Mouse (Mus musculus) stomach, postnatal 0 days (tissue): ENCODE measurements around the gene Olfr323. TPM values are rescaled to one million over a fixed set of nuclear protein-coding genes. Genes with fewer than 3 reads are reported as not detected.

Source experiments
- ATAC-seq: fragments of 200-750 bp; cut with Nextera tagmentation; 2 replicates; pipeline ENCODE4 v1.8.0; 2017; ENCODE audit not compliant: low FRiP score, low TSS enrichment
- DNase-seq: peaks from one replicate; pipeline ENCODE4 v3.0.0-alpha.2; 2016; ENCODE audit warnings: low spot score
- H3K27ac ChIP-seq: fragments of 300-500 bp; sonication (generic); replicated peaks from 2 replicates; pipeline ENCODE4 v1.5.1; 2014; ENCODE audit warnings: mild to moderate bottlenecking, control low read depth
- H3K27me3 ChIP-seq: fragments of 300-500 bp; sonication (generic); 2 replicates; pipeline ENCODE4 v1.6.1; 2014; ENCODE audit warnings: low read length; ENCODE audit not compliant: control insufficient read depth, insufficient read depth
- H3K36me3 ChIP-seq: fragments of 300-500 bp; sonication (generic); 2 replicates; pipeline ENCODE4 v1.6.1; 2014; ENCODE audit warnings: low read length, mixed read lengths; ENCODE audit not compliant: control insufficient read depth, insufficient read depth
- H3K4me1 ChIP-seq: fragments of 300-500 bp; sonication (generic); replicated peaks from 2 replicates; pipeline ENCODE4 v1.6.1; 2014; ENCODE audit warnings: antibody characterized with exemption; ENCODE audit not compliant: control insufficient read depth, insufficient read depth
- H3K4me2 ChIP-seq: fragments of 300-500 bp; sonication (generic); replicated peaks from 2 replicates; pipeline ENCODE4 v1.6.1; 2014; ENCODE audit warnings: low read depth, mild to moderate bottlenecking, control low read depth, moderate library complexity
- H3K4me3 ChIP-seq: fragments of 300-500 bp; sonication (generic); 2 replicates; pipeline ENCODE4 v1.5.1; 2014; ENCODE audit warnings: low read depth, low read length, control low read depth
- H3K9ac ChIP-seq: fragments of 300-500 bp; sonication (generic); 2 replicates; pipeline ENCODE4 v1.6.1; 2014; ENCODE audit warnings: mild to moderate bottlenecking, low read length, control low read depth, mixed read lengths
- H3K9me3 ChIP-seq: fragments of 300-500 bp; sonication (generic); 2 replicates; pipeline ENCODE4 v1.6.1; 2016; ENCODE audit warnings: low read length; ENCODE audit not compliant: control insufficient read depth
- CTCF ChIP-seq: IDR thresholded peaks from 2 replicates; pipeline ENCODE4 v1.5.1; 2016; ENCODE audit warnings: antibody characterized with exemption, low read depth, mild to moderate bottlenecking, moderate library complexity
- EP300 ChIP-seq: optimal IDR thresholded peaks from 2 replicates; pipeline ENCODE3; 2016; ENCODE audit warnings: antibody characterized with exemption
- WGBS: fragments of 180-500 bp; shearing (Covaris S2); extraction: QIAGEN DNeasy Blood & Tissue Kit; methylation state at CpG from one replicate; pipeline ENCODE4 v1.1.7; 2014; 5-methylcytosine and 5-hydroxymethylcytosine counted together
- polyA plus RNA-seq: library from polyadenylated mRNA; unstranded; fragments of >200 nt; fragmentation: Nextera tagmentation; extraction: Ambion mirVana; gene quantifications from 2 replicates; pipeline ENCODE4 v1.2.1, GENCODE M21; 2015

Olfr323 gene
- polyA plus RNA-seq, 1 experiment from 2014 or later = 0.29 TPM

DNA sequence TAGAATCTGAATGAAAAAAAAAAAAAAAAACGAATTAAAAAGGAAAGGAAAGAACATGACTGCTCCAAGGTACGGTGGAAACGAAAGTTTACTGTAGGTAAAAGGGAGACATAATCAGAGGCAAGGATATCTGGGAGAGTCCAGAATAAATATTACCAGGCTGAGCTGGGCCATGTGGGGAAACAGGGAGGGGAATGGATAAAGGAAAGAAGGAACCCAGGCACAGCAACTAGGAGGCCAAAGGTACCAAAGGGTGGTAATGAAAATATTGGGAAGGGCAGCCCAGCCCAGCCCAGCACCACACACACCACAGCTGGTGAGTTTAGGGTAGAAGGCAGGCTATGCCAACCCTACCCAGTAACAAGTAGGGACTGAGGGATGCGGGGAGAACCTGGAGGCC is 4.6 kb upstream of the Olfr323 start:
- Histone ChIP-seq H3K27me3 (no peaks in the 10 kb centered on the region), H3K4me2 (no peak overlapping the region), H3K36me3 (no peaks in the 10 kb centered on the region), H3K9ac (no peak overlapping the region), H3K9me3 (no peaks in the 10 kb centered on the region), H3K27ac (peak overlapping the region; percentile 75), H3K4me3 (no peak overlapping the region), H3K4me1 (no peaks in the 10 kb centered on the region)
- 44% methylated on average over 4 of the region's 4 CpGs for WGBS
- peak; percentile 64 for DNase-seq
- ATAC-seq = peak; percentile 84
- TF ChIP-seq EP300 (no peak), CTCF (no peak)

DNA sequence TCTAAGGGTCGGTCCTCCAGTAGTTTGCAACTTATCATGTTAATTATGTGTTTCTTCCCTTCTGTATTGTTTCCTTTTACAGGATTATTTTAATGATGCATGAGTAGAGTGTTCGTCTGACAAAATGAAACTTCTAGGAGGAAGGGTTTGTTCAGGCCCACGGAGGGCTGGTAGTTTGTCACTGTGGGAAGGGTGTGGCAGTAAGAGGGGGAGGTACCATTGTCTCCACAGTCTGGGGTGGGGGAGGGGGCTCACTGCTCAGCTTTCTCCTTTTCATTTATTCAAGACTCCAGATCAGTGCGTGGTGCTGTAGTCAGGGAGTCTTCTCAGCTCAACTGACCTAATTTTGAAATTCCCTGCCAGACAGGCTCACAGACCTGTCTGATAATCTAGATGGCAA is 4.2 kb downstream of the Olfr323 start:
- WGBS = 33% methylated on average over 4 of the region's 4 CpGs
- no peak for DNase-seq

DNA sequence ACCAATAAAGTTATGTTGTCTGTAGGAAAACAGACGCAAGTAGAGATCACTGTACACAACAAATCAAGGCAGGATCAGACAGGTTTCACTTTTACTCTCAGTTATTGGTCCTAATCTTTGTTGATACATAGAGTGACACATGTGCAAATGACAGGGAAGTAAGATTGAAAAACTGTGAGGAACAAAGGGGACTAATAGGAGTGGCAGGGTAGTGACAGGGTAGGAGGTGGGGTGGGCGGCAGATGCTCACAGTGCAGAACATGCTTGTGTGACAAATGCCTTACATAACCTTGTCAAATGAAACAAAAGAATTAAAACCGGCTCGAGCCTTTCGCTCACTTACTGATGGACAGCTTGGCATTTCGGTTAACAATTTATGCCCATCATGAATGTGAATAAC is 11.5 kb downstream of the Olfr323 start:
- peak; percentile 80 for ATAC-seq
- TF ChIP-seq EP300 = no peak
- TF ChIP-seq CTCF = no peak
- WGBS = 52% methylated on average over 6 of the region's 6 CpGs

More for the DNA sequence above, 4.2 kb downstream of the Olfr323 start:
- no peak for ATAC-seq
- no peak overlapping the region for H3K4me2 ChIP-seq
- no peak overlapping the region for H3K4me3 ChIP-seq
- no peak overlapping the region for H3K9ac ChIP-seq
- no peaks in the 10 kb centered on the region for H3K4me1 ChIP-seq
- TF ChIP-seq CTCF (no peak), EP300 (no peak)
- no peaks in the 10 kb centered on the region for H3K27me3 ChIP-seq
- no peaks in the 10 kb centered on the region for H3K36me3 ChIP-seq
- H3K27ac ChIP-seq = no peak overlapping the region
- no peaks in the 10 kb centered on the region for H3K9me3 ChIP-seq

DNA sequence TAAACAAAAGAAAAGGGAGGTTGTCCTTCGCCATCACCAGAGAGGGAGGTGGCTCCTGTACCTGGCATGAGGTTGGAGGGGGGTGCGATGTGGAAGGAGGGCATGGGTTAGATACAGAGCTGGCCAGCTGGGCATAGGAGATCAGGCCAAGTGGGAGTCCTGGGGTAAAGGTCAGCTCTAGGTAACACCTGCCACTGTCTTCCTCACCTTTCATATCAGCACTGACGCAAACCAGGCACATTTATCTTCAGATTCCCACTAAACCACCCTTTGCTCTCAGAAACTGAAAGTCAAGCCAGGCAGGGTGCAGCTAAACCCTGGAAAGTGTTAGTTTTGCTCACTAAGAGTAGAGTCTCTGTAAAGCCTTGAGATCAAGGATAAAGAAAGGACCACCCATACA is 11.9 kb downstream of the Olfr323 start:
- H3K4me1 ChIP-seq = no peaks in the 10 kb centered on the region
- H3K9me3 ChIP-seq = no peaks in the 10 kb centered on the region
- 0 out of 2 replicates have a peak overlapping the region, but pooled peaks have one; percentile 30 for H3K27ac ChIP-seq
- no peak for TF ChIP-seq CTCF
- no peak for TF ChIP-seq EP300
- H3K4me3 ChIP-seq = no peak overlapping the region
- no peak overlapping the region for H3K9ac ChIP-seq
- H3K36me3 ChIP-seq = no peaks in the 10 kb centered on the region
- 47% methylated on average over 3 of the region's 3 CpGs for WGBS
- ATAC-seq (peak; percentile 92), DNase-seq (peak; percentile 84)
- H3K27me3 ChIP-seq = no peaks in the 10 kb centered on the region
- no peak overlapping the region for H3K4me2 ChIP-seq

More for the DNA sequence above, 11.5 kb downstream of the Olfr323 start:
- Histone ChIP-seq H3K4me1 (no peaks in the 10 kb centered on the region), H3K4me2 (no peak overlapping the region), H3K36me3 (no peaks in the 10 kb centered on the region), H3K27me3 (no peaks in the 10 kb centered on the region), H3K9ac (no peak overlapping the region), H3K4me3 (no peak overlapping the region), H3K27ac (0 out of 2 replicates have a peak overlapping the region, but pooled peaks have one; percentile 30), H3K9me3 (no peaks in the 10 kb centered on the region)
- peak; percentile 44 for DNase-seq

DNA sequence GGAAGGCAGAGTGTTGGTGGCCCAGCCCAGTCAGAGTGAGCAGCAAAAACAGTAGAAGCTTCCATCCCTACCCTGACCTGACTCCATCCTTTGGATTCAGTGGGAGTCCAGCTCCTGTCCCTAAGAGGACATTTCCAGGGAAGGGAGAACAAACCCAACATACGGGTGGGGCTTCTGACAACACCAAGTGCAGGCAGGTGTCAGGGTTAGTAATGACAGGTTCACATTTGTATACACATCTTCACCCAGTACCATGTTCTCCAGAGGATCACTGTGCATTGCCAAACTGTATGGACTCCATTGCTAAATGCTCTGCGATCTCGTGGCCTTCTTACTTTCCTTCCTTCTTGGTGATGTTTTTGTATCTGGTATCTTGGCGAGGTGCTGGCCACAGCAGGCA is 14.3 kb downstream of the Olfr323 start, which contains the start of gene 2210407C18Rik:
Gene 2210407C18Rik (minus strand): TSS at position 101 of the 400 bp plus-strand sequence.
- 87% methylated on average over 4 of the region's 4 CpGs for WGBS
- ATAC-seq (no peak), DNase-seq (no peak)
- Histone ChIP-seq H3K27me3 (no peaks in the 10 kb centered on the region), H3K36me3 (no peaks in the 10 kb centered on the region), H3K27ac (no peak within 1 kb of the TSS), H3K4me1 (no peaks in the 10 kb centered on the region), H3K4me3 (no peak within 1 kb of the TSS), H3K4me2 (no peak within 1 kb of the TSS), H3K9ac (no peak within 1 kb of the TSS), H3K9me3 (no peaks in the 10 kb centered on the region)
- TF ChIP-seq EP300 (no peak), CTCF (no peak)

DNA sequence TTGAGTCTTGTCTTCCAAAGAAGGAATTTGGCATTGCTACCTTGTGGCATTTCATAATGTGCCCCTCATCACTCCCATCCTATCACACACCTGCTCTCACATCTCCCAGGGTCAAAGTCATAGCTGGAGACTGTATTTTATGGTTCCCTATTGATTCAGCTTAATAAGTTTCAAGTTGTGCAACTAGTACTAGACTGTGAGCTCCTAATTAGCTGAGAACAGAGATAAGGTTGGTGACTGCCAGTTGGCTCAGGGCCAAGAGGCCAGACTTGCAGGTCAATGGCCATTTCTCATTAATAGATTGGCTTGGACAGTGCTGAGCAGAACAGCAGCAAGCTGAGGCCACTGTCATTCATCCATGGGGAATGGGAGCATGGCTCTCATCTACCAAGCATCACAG is 15.8 kb downstream of the Olfr323 start:
- no peaks in the 10 kb centered on the region for H3K4me1 ChIP-seq
- H3K36me3 ChIP-seq = no peaks in the 10 kb centered on the region
- no peak overlapping the region for H3K27ac ChIP-seq
- no peaks in the 10 kb centered on the region for H3K27me3 ChIP-seq
- TF ChIP-seq CTCF (no peak), EP300 (no peak)
- H3K4me3 ChIP-seq = no peak overlapping the region
- H3K9me3 ChIP-seq = no peaks in the 10 kb centered on the region
- DNase-seq = peak; percentile 62
- no peak overlapping the region for H3K9ac ChIP-seq
- no peak overlapping the region for H3K4me2 ChIP-seq
- ATAC-seq = 0 out of 2 replicates have a peak, but pooled peaks have one; percentile 4
